Mouse (Mus musculus) mature B cell (primary cell): Measurements from ENCODE around the gene Mef2c.

Experiments used
- in situ Hi-C: fragments of 300-500 bp; cut with MboI; formaldehyde crosslinking; loops from 2 replicates; pipeline ENCODE4 v1.14.3; 2019

Mef2c gene

GRCm38 (mm10) chr13:83568759-83569256, 65.0 kb downstream of the Mef2c start:
- in situ Hi-C loops, result no loop called here

DNA sequence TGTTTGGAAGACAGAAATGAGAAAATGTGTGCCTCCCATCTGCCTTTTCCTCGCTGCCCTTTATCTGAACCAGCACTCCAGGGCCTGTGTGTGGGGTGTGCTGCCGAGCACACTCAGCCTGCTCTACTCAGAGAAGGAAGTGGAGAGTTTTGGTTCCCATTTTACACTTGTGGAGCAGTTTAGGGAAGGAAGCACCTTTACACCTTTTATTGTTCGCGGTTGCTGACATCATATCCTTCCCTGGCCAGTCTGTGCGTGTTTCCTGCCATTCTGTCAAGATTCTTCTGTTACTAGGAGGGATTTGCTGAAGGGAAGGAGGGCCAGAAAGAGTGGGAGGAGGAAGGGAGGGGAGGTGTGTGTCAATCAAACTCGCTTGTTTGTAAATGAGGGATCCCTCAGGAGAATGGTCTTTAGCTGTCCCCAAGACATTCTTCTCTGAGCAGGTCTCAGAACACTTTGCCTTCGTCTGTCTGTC, 68.2 kb downstream of the Mef2c start:
- in situ Hi-C loops, result loop anchor here (5.0 kb wide), 1 partner anchor 35 kb away; no protein-coding TSS in a partner anchor

GRCm38 (mm10) chr13:83572469-83572868, 68.6 kb downstream of the Mef2c start:
- in situ Hi-C loops, result loop anchor here (5.0 kb wide), 1 partner anchor 35 kb away; no protein-coding TSS in a partner anchor

- in situ Hi-C loops, result loop anchor here (5.0 kb wide), 1 partner anchor 34 kb away; no protein-coding TSS in a partner anchor
These were observed 69.5 kb downstream of the Mef2c start for GRCm38 (mm10) chr13:83573327-83573726.

DNA sequence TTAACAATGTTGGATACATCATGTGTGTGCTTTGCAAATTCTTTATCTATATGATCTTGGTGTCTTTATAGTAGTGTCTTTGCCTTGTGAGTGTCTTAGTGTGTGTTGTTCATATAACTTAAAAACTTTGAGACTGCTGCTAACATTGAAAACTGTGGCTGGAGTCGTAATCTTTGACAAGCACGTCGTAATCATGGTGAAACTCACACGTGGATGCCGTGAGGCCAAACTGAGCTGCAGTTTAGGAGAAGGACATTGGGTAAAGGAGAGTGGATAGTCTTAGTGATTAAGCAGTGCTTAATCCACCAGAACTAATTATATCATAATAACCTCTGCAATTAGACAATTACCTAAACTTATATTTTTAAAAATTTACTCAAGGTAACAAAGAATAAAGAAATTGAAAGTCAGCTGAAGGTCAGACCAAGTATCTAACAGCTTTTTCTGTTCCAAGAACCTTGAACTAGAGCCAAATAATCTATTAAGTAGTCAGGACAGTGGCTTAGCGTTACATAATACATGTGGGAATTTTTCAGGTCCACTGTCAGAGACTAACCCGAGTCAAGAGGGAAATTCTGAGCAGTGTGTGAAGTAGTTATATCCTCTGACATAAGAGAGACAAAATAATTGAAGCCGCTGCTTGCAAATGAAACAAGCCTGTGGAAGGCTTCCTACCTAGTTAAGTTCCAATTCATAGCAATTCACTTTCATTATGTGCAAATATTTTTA, 70.2 kb downstream of the Mef2c start:
- in situ Hi-C loops, result loop anchor here (5.0 kb wide), 1 partner anchor 33 kb away; no protein-coding TSS in a partner anchor

- in situ Hi-C loops, result loop anchor here (5.0 kb wide), 1 partner anchor 32 kb away; no protein-coding TSS in a partner anchor
These were observed 71.0 kb downstream of the Mef2c start for GRCm38 (mm10) chr13:83574866-83575265.

- in situ Hi-C loops, result no loop called here
These were observed 75.6 kb downstream of the Mef2c start for GRCm38 (mm10) chr13:83579410-83579809.

DNA sequence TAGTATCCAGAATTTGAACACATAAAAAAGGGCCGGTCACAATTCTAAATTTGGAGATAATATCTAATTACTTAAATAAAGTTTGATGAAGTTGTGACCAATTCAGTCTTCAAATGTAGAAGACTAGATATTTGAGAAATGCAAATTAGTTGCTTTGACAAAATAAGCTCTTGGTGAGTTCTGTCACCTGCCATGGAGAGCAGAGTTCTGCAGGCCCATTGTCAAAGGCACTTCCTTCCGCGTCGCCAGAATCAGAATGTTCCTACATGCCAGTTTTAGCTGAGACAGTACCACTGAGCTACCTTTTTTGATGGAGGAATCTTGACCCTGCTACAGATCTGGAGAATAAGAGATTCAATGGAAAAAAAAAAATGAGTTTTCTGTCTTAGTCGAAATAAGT, 77.0 kb downstream of the Mef2c start:
- in situ Hi-C loops, result no loop called here

DNA sequence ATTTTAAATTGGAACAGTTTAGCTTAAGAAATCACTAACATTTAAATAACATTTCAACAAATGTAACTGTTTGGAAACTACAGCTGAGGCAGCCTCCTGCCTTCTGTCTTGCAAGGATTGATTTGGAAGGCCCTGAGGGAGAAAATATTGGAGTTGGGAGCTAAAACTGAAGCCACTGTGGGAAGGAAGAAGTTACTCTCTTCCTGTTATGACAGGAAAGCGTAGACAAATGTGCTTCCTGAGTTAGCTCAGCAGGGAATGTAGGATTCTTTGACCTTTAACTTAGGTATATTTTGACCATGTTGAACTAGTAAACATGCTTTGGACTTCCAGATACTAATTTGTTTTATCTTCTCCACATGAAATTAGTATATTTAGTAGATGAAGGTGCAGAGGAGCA, 78.7 kb downstream of the Mef2c start:
- in situ Hi-C loops, result no loop called here

GRCm38 (mm10) chr13:83583881-83584280, 80.0 kb downstream of the Mef2c start:
- in situ Hi-C loops, result no loop called here

GRCm38 (mm10) chr13:83585359-83585758, 81.5 kb downstream of the Mef2c start:
- in situ Hi-C loops, result no loop called here

GRCm38 (mm10) chr13:83588186-83588585, 84.4 kb downstream of the Mef2c start:
- in situ Hi-C loops, result no loop called here

DNA sequence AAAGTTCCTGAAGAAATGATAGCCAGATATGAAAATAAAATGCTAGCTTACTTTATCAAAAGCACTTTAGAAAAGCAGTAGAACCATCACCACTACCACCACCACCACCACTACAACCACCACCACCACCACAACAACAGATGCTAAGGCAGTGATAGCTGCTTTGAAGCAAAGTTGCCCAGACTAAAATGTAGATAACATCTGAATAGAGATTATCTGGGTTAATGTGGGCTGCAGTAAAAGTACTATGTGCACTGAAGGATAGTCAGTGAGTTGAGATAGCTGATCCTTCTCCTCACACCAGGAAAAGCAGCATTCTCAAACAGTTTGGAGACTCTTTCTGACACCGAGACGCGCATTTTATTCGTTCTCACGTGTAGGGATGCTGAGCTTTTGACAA, 87.1 kb downstream of the Mef2c start:
- in situ Hi-C loops, result no loop called here

DNA sequence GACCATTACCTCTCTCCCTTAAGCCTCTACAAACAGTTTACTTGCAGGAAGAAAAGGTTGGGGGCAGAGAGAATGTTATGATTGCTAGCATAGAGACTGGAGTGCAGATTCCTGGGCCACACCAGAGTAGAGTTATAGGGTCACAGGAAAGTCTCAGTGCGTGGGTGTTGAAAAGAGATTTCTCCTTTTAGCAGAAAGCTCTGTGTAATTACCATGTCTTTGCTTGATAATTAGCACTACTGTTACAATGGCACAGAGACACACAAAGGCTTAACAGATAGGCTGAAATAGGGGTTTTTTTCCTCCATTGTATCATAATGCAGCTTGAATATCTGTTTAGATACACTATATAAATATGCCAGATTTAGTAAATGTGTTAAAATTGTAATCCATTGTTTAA, 91.6 kb downstream of the Mef2c start:
- in situ Hi-C loops, result no loop called here

- in situ Hi-C loops, result no loop called here
These were observed 93.3 kb downstream of the Mef2c start for GRCm38 (mm10) chr13:83596989-83597738.

GRCm38 (mm10) chr13:83597739-83598210, 93.9 kb downstream of the Mef2c start:
- in situ Hi-C loops, result no loop called here

DNA sequence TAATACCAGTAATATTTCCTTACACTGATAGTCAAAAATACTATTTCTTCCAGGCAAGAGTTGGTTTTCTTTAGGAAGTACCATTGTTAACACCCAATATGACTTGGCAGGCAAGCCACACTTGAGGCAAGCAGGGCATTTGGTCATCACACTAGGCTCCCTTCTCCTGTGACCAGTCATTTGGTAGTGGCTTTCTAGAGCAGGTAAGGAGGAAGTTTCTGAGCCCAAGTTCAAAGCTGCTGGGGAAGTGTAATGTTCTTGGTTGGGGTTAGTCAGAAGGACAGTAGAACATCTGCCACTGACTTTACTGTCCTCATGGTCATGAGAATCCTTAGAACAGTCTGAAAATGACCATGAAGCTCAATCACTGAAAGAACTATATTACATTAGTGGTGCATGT, 96.5 kb downstream of the Mef2c start:
- in situ Hi-C loops, result no loop called here

- in situ Hi-C loops, result no loop called here
These were observed 97.9 kb downstream of the Mef2c start for GRCm38 (mm10) chr13:83601741-83602140.

- in situ Hi-C loops, result no loop called here
These were observed 99.8 kb downstream of the Mef2c start for GRCm38 (mm10) chr13:83603373-83604265.

DNA sequence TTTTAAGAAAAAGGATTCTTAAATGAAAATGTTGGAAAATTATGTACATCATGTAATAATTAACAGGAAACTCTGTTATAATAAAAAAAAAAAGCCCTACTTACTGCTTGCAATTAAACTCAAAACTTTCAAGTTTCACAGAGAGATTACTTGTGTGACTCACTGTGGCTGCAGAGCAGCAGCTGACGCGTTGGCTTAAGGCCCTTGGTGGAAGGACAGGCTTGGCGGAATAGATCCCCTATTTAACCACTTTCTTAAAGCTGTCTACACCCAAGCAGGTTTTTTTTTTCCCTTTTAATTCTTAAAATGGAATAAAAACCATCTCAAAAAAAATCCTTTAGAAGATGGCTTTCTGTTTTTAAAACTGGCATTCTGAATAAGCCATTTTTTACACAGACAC, 100.5 kb downstream of the Mef2c start:
- in situ Hi-C loops, result no loop called here

DNA sequence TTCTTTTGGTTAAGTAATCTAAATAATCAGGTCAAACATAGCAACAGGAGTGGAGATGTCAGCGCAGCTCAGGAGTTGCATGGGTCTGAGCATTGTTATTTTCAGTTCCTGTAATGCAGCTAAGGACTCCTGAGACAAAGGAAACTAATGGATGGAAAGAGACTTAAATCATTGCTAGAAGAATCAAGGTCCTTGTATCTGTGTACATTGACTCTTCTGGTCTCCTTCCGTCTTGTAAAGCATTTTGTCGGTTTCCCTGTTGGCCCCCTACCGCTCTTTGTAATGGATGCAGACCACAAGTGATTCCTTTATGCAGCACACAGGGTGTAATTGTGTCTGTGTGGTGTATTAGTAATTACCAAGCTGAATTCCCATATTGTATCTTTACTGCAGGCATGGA, 101.0 kb downstream of the Mef2c start:
- in situ Hi-C loops, result loop anchor here (5.0 kb wide), 1 partner anchor 32 kb away; no protein-coding TSS in a partner anchor
